Mouse (Mus musculus) ovary, postnatal 14 days (tissue): ENCODE results near the gene Ankrd22.
"Not testable (repeated sequence)": the region's sequence is repeated elsewhere in the genome, so short reads cannot be mapped to it uniquely, and the experiment has no call there.

ENCODE experiments used
- DNase-seq: peaks from one replicate; pipeline ENCODE4 v3.0.0; 2022; ENCODE audit warnings: low spot score

Ankrd22 gene

GRCm38 (mm10) chr19:34165891-34166290, at the start of gene Ankrd22:
Gene Ankrd22 (minus strand): TSS chr19:34166053.
- no peak for DNase-seq

- no peak for DNase-seq
These were observed 48.3 kb upstream of the Ankrd22 start for GRCm38 (mm10) chr19:34214136-34214535.

- no peak for DNase-seq
These were observed 47.4 kb upstream of the Ankrd22 start for GRCm38 (mm10) chr19:34213251-34213645.

GRCm38 (mm10) chr19:34212489-34213250, 46.8 kb upstream of the Ankrd22 start:
- no peak for DNase-seq

GRCm38 (mm10) chr19:34210841-34211240, 45.0 kb upstream of the Ankrd22 start:
- no peak for DNase-seq

- no peak for DNase-seq
These were observed 44.2 kb upstream of the Ankrd22 start for GRCm38 (mm10) chr19:34209930-34210581.

GRCm38 (mm10) chr19:34209031-34209430, 43.2 kb upstream of the Ankrd22 start:
- no peak for DNase-seq

- DNase-seq, result no peak
These were observed 41.0 kb upstream of the Ankrd22 start for GRCm38 (mm10) chr19:34206760-34207440.

GRCm38 (mm10) chr19:34206128-34206527, 40.3 kb upstream of the Ankrd22 start:
- not testable (repeated sequence) for DNase-seq

- DNase-seq, result no peak
These were observed 36.8 kb upstream of the Ankrd22 start for GRCm38 (mm10) chr19:34202668-34203067.

- no peak for DNase-seq
These were observed 33.6 kb upstream of the Ankrd22 start for GRCm38 (mm10) chr19:34199488-34199887.

GRCm38 (mm10) chr19:34198901-34199300, 33.0 kb upstream of the Ankrd22 start:
- no peak for DNase-seq

GRCm38 (mm10) chr19:34198066-34198465, 32.2 kb upstream of the Ankrd22 start:
- DNase-seq, result no peak

- no peak for DNase-seq
These were observed 29.2 kb upstream of the Ankrd22 start for GRCm38 (mm10) chr19:34195031-34195430.

GRCm38 (mm10) chr19:34194132-34194745, 28.4 kb upstream of the Ankrd22 start:
- no peak for DNase-seq

GRCm38 (mm10) chr19:34193683-34194082, 27.8 kb upstream of the Ankrd22 start:
- no peak for DNase-seq

- DNase-seq, result no peak
These were observed 27.3 kb upstream of the Ankrd22 start for GRCm38 (mm10) chr19:34193149-34193548.

GRCm38 (mm10) chr19:34192008-34192963, 26.4 kb upstream of the Ankrd22 start, which contains the start of gene Stambpl1:
Gene Stambpl1 (plus strand): TSS chr19:34192229.
- DNase-seq, result peak; percentile 49

GRCm38 (mm10) chr19:34191645-34192007, 25.8 kb upstream of the Ankrd22 start:
- no peak for DNase-seq

- DNase-seq, result no peak
These were observed 21.0 kb upstream of the Ankrd22 start for GRCm38 (mm10) chr19:34186845-34187244.

- DNase-seq, result no peak
These were observed 16.6 kb upstream of the Ankrd22 start for GRCm38 (mm10) chr19:34182490-34182889.
